Mouse (Mus musculus): Measurements from ENCODE around the gene Gm10408.
"Not testable (repeated sequence)": the region's sequence is repeated elsewhere in the genome, so short reads cannot be mapped to it uniquely, and the experiment has no call there.

Gene Gm10408

DNA sequence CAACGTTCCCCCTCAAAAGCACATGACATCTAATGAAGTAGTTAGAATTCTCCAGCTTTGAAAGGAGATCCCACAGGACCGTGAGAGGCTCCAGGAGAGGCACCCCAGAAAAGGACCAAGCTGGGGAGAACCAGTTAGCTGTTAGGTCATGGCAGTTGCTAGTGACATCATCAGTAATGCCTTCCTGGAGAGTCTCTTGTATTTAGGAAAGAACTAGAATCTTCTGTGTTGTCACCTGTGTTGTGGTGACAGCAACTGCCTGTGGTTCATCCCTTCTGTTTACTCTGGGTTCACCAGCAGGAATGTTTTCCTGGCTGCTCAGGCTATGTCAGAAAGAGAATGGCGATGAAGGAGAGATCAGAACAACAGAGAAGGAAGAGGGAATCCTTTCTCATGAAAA is at the start of gene Gm10408:
Gm10408 (plus strand) TSS at position 301 of the 400 bp plus-strand sequence.
- DNase-seq: not testable (repeated sequence)

GRCm38 (mm10) chr14:3412314-3412713 is 36.9 kb upstream of the Gm10408 start, which contains the start of gene Gm10409:
Gm10409 (plus strand) TSS chr14:3412614.
- not testable (repeated sequence) for DNase-seq

- DNase-seq: not testable (repeated sequence)
Measured at GRCm38 (mm10) chr14:3427803-3428202, 21.4 kb upstream of the Gm10408 start, which contains the start of gene Gm3005. Gm3005 (plus strand) TSS chr14:3428103.

Measured in heart, adult 11 months (tissue).